Mouse (Mus musculus): Measurements from ENCODE around the gene Hmgcs2. TPM values are rescaled to one million over a fixed set of nuclear protein-coding genes. Genes with fewer than 3 reads are reported as not detected.

Hmgcs2 gene
- total and polyA plus RNA-seq, 2 experiments from 2014 or later: 24.8 to 36.3 TPM

DNA sequence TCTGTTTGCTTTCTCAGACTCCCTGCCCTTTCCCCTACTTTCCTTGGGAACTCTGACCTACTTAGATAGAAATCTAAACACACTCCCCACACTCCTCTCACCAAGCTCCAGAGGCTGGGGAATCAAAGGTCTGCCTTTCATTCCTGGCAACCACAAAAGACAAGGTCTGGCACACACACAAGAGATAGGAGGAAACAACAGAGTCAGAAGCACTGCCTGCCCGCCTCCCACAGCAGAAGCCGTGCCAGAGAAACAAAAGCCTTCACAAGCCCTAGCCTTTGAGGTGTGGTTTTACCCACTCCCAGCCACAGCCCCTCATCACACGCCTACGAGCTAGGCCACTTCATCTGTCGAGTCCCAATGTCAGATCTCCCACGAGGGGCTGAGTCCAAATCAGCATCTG, 13.0 kb upstream of the Hmgcs2 start:
- no peaks in the 10 kb centered on the region for H3K27me3 ChIP-seq (ENCODE audit: insufficient read depth, low read length)
- H3K4me2 ChIP-seq (ENCODE audit: low read depth, low read length, poor library complexity, severe bottlenecking): no peak overlapping the region
- H3K9me3 ChIP-seq (ENCODE audit: low read length): no peaks in the 10 kb centered on the region
- peak; percentile 26 for DNase-seq (ENCODE audit: low spot score)
- H3K27ac ChIP-seq (ENCODE audit: low read depth, low read length): no peak overlapping the region
- H3K9ac ChIP-seq (replicated peaks; ENCODE audit: low read length, poor library complexity, severe bottlenecking): no peak overlapping the region
- ATAC-seq (ENCODE audit: low FRiP score): no peak
- 15% methylated on average over 6 of the region's 6 CpGs for WGBS
- H3K36me3 ChIP-seq (ENCODE audit: insufficient read depth, low read length): no peaks in the 10 kb centered on the region
- TF ChIP-seq CTCF (IDR thresholded peaks at IDR 0.05): no peak
- H3K4me3 ChIP-seq (ENCODE audit: low read depth, low read length): no peak overlapping the region
- H3K4me1 ChIP-seq (ENCODE audit: insufficient read depth, low read length): no peaks in the 10 kb centered on the region

DNA sequence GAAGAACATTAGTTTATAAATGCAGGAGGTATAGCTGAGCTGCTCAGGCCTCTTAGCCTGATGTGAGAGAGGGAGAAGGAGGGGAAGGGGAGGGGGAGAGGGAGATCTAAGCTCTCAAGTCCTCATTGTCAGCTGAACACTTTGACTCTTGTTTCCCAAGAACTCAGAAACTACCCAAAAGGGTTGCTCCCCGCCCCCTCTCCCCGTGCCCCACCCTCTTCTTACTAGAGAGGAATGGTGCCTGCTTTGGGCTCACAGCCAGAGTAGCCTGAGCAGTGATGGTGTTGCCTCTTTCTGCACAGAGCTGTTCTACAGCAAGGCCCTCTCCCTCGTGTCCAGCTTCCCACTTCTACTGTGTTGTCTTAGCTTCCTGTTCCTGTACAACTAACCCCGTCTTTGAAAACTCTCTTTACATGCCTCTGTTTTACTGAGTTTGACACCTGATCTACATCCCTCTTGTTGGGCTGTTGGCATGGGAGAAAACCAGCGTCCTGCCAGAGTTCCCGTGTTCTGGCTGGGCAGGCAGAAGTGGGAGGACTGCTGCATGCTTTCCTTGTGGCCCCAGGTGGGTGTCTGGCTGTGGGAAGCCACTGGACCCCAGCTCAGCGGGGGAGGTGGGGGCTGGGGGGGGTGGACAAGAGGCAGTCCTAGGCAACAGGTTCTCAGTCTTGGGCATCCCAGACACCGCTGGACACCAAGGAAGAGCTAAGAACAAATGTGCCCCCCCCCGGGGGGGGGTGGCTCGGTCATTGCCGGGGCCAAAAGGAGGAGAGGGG, 6.4 kb upstream of the Hmgcs2 start:
- WGBS: 57% methylated on average over 11 of the region's 11 CpGs
- Histone ChIP-seq H3K27ac (ENCODE audit: low read depth, low read length) (no peak overlapping the region), H3K9me3 (ENCODE audit: low read length) (no peaks in the 10 kb centered on the region), H3K4me2 (ENCODE audit: low read depth, low read length, poor library complexity, severe bottlenecking) (no peak overlapping the region), H3K4me1 (ENCODE audit: insufficient read depth, low read length) (no peaks in the 10 kb centered on the region), H3K4me3 (ENCODE audit: low read depth, low read length) (no peak overlapping the region), H3K27me3 (ENCODE audit: insufficient read depth, low read length) (no peaks in the 10 kb centered on the region), H3K9ac (replicated peaks; ENCODE audit: low read length, poor library complexity, severe bottlenecking) (no peak overlapping the region), H3K36me3 (ENCODE audit: insufficient read depth, low read length) (no peaks in the 10 kb centered on the region)
- ATAC-seq (ENCODE audit: low FRiP score) (0 out of 2 replicates have a peak, but pooled peaks have one; percentile 47), DNase-seq (ENCODE audit: low spot score) (no peak)
- no peak for TF ChIP-seq CTCF (IDR thresholded peaks at IDR 0.05)

DNA sequence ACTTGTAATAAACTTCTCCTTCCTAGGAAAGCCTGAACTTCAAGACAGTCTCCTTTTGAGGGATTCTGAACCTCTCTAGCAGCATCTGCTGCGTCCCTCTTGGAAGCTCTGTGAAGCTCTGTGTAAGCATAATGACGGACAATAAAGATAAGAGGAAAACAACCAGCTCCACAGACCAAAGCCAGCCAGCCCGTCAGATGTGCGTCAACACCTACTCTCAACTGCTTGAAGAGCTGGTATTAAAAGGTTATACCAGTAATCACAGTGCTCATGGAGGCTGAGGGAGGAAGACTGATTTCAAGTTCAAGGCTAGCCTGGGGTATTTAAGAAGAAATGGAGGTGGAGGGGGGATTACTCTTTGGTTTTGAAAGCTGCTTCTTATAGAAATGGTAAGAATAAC, 553 bp upstream of the Hmgcs2 start:
- H3K27ac ChIP-seq (ENCODE audit: low read depth, low read length): no peak overlapping the region
- H3K4me3 ChIP-seq (ENCODE audit: low read depth, low read length): no peak overlapping the region
- no peaks in the 10 kb centered on the region for H3K4me1 ChIP-seq (ENCODE audit: insufficient read depth, low read length)
- no peak overlapping the region for H3K9ac ChIP-seq (replicated peaks; ENCODE audit: low read length, poor library complexity, severe bottlenecking)
- no peaks in the 10 kb centered on the region for H3K27me3 ChIP-seq (ENCODE audit: insufficient read depth, low read length)
- no peaks in the 10 kb centered on the region for H3K9me3 ChIP-seq (ENCODE audit: low read length)
- DNase-seq (ENCODE audit: low spot score): no peak
- H3K4me2 ChIP-seq (ENCODE audit: low read depth, low read length, poor library complexity, severe bottlenecking): no peak overlapping the region
- 84% methylated on average over 4 of the region's 4 CpGs for WGBS
- ATAC-seq (ENCODE audit: low FRiP score): no peak
- no peaks in the 10 kb centered on the region for H3K36me3 ChIP-seq (ENCODE audit: insufficient read depth, low read length)
- TF ChIP-seq CTCF (IDR thresholded peaks at IDR 0.05): no peak

- ATAC-seq (ENCODE audit: low FRiP score) (peak; percentile 86), DNase-seq (ENCODE audit: low spot score) (peak; percentile 80)
- H3K9me3 ChIP-seq (ENCODE audit: low read length): no peaks in the 10 kb centered on the region
- no peaks in the 10 kb centered on the region for H3K4me1 ChIP-seq (ENCODE audit: insufficient read depth, low read length)
- H3K27ac ChIP-seq (ENCODE audit: low read depth, low read length): no peak overlapping the region
- H3K4me2 ChIP-seq (ENCODE audit: low read depth, low read length, poor library complexity, severe bottlenecking): 0 out of 2 replicates have a peak overlapping the region, but pooled peaks have one; percentile 5
- H3K4me3 ChIP-seq (ENCODE audit: low read depth, low read length): no peak overlapping the region
- peak; percentile 99 for TF ChIP-seq CTCF (IDR thresholded peaks at IDR 0.05)
- H3K27me3 ChIP-seq (ENCODE audit: insufficient read depth, low read length): no peaks in the 10 kb centered on the region
- H3K36me3 ChIP-seq (ENCODE audit: insufficient read depth, low read length): no peaks in the 10 kb centered on the region
- WGBS: 39% methylated on average over 12 of the region's 12 CpGs
- H3K9ac ChIP-seq (replicated peaks; ENCODE audit: low read length, poor library complexity, severe bottlenecking): no peak overlapping the region
Measured at GRCm38 (mm10) chr3:98280933-98281678, 871 bp downstream of the Hmgcs2 start.

DNA sequence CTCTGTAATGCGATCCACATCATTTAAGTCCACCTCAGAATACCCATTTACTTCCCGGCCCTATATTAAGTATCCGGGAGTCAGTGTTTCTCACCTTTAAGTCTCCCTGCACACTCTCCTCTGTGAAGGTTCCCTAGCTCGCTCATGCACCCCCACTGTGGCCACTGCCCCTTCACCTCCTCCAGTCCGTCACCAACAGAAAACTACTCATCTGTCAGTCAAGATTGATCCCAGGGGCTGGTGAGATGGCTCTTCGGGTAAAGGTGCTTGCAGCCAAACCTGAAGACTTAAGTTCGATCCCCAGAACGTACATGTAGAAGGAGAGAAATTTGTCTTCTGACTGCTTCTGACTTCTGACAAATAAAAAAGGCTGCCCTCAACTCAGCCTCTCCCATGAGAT, 2.2 kb downstream of the Hmgcs2 start:
- H3K9me3 ChIP-seq (ENCODE audit: low read length): 0 out of 2 replicates have a peak, but pooled peaks cover 3% of the 10 kb centered on the region
- DNase-seq (ENCODE audit: low spot score) (no peak), ATAC-seq (ENCODE audit: low FRiP score) (no peak)
- H3K4me1 ChIP-seq (ENCODE audit: insufficient read depth, low read length): no peaks in the 10 kb centered on the region
- H3K4me3 ChIP-seq (ENCODE audit: low read depth, low read length): no peak overlapping the region
- no peak overlapping the region for H3K9ac ChIP-seq (replicated peaks; ENCODE audit: low read length, poor library complexity, severe bottlenecking)
- WGBS: 92% methylated on average over 8 of the region's 8 CpGs
- no peak for TF ChIP-seq CTCF (IDR thresholded peaks at IDR 0.05)
- no peak overlapping the region for H3K27ac ChIP-seq (ENCODE audit: low read depth, low read length)
- H3K36me3 ChIP-seq (ENCODE audit: insufficient read depth, low read length): no peaks in the 10 kb centered on the region
- H3K4me2 ChIP-seq (ENCODE audit: low read depth, low read length, poor library complexity, severe bottlenecking): no peak overlapping the region
- no peaks in the 10 kb centered on the region for H3K27me3 ChIP-seq (ENCODE audit: insufficient read depth, low read length)

DNA sequence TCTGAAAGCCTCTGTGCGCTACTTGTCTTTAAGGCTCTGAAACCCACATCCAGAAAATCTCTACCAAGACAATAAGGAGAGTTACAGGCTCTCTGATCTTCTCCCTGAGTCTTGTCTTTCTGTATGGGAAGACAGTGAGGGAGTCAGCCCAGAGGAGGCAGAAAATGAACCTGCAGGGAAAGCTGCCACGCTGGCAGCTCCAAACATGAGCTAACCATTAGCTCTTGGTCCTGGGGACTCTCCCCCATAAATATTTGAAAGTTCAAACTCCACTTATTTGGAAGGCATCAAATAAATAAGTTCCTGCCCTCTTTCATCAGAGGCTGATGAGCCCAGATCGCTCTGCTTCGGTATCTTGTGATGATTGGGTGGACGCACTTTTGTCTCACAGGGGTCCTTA, 3.0 kb downstream of the Hmgcs2 start:
- Histone ChIP-seq H3K4me2 (ENCODE audit: low read depth, low read length, poor library complexity, severe bottlenecking) (no peak overlapping the region), H3K9me3 (ENCODE audit: low read length) (0 out of 2 replicates have a peak, but pooled peaks cover 3% of the 10 kb centered on the region), H3K4me3 (ENCODE audit: low read depth, low read length) (no peak overlapping the region), H3K27me3 (ENCODE audit: insufficient read depth, low read length) (no peaks in the 10 kb centered on the region), H3K27ac (ENCODE audit: low read depth, low read length) (no peak overlapping the region), H3K36me3 (ENCODE audit: insufficient read depth, low read length) (no peaks in the 10 kb centered on the region), H3K4me1 (ENCODE audit: insufficient read depth, low read length) (no peaks in the 10 kb centered on the region), H3K9ac (replicated peaks; ENCODE audit: low read length, poor library complexity, severe bottlenecking) (no peak overlapping the region)
- ATAC-seq (ENCODE audit: low FRiP score): no peak
- WGBS: 92% methylated on average over 5 of the region's 5 CpGs
- DNase-seq (ENCODE audit: low spot score): no peak
- TF ChIP-seq CTCF (IDR thresholded peaks at IDR 0.05): no peak
